Mouse (Mus musculus): ENCODE data around the gene Bicral. TPM values are rescaled to one million over a fixed set of nuclear protein-coding genes. Genes with fewer than 3 reads are reported as not detected.
A peak's percentile ranks its signal among the peaks of the same experiment; 100 is the strongest.
"Not testable (repeated sequence)": the region's sequence is repeated elsewhere in the genome, so short reads cannot be mapped to it uniquely, and the experiment has no call there.

The Bicral gene
- polyA plus RNA-seq, 1 experiment from 2014 or later: 10.5 TPM

DNA sequence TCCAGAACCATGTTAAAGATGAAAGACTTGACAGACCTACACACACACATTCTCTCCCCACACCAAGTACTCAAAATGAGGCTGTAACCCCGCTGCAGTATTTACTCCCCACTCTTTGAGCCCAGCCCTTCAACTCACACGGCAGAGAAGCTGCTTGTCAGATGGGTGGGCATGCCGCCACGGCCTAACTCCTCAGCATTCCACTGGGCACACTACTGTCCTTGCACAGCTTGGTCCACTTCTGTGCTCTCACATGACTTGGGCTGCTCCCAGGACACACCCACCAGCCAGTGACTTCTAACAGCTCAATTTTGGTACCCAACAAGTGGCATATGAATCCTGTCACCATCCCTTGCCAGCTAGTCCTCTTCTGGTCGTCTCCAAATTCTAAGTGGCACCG is 5.0 kb downstream of the Bicral start:
- H3K4me2 ChIP-seq: no peak overlapping the region
- H3K9ac ChIP-seq: no peak overlapping the region
- ATAC-seq (replicated peaks): no peak
- peaks cover 31% of the 10 kb centered on the region for H3K4me1 ChIP-seq
- no peaks in the 10 kb centered on the region for H3K9me3 ChIP-seq
- WGBS: 50% methylated on average over 6 of the region's 6 CpGs
- H3K27ac ChIP-seq: peak overlapping the region; percentile 45
- H3K36me3 ChIP-seq (replicated peaks): no peaks in the 10 kb centered on the region
- no peaks in the 10 kb centered on the region for H3K27me3 ChIP-seq (replicated peaks)
- H3K4me3 ChIP-seq: no peak overlapping the region

DNA sequence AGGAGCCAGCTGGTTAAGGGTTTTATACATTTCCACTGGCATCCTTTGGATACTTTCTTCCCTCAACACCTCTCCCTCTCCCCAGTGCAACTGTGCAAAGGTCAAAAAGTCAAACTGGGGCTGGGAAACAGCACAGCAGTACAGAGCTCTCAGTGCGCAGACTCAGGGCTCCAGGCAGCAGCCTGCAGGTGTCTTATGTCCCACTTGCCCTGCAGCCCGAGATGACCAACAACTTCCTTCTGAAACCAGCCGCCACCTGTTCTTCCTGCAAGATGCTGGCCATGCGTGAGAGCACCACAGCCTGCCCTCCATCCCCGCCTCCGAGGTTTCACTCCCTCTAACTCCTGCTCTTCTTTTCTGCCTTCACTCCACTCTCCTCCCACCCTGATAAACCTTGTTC is 5.6 kb downstream of the Bicral start:
- no peaks in the 10 kb centered on the region for H3K36me3 ChIP-seq (replicated peaks)
- WGBS: 46% methylated on average over 6 of the region's 6 CpGs
- no peak overlapping the region for H3K9ac ChIP-seq
- H3K4me3 ChIP-seq: no peak overlapping the region
- no peaks in the 10 kb centered on the region for H3K27me3 ChIP-seq (replicated peaks)
- H3K4me1 ChIP-seq: peaks cover 31% of the 10 kb centered on the region
- peak overlapping the region; percentile 45 for H3K27ac ChIP-seq
- no peak for ATAC-seq (replicated peaks)
- no peak overlapping the region for H3K4me2 ChIP-seq
- H3K9me3 ChIP-seq: no peaks in the 10 kb centered on the region

DNA sequence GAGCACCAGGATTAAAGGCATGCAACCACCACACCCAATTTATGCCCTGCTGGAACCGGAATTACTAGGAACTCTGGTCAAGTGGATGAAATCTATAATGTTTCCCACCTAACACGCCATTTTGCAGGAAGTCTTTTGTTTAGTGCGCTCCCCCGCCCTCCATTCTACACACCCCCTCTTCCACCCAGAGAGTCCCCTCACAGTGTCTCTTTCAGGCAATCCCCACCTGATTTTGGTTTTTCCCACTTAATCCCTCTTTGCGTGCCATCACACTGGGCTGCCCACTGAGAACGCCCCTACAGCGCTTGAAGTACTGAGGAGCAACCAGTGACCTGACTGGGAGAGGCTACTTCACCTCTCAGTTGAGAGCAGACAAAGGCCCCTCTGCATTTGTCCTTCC is 11.1 kb downstream of the Bicral start:
- no peaks in the 10 kb centered on the region for H3K27me3 ChIP-seq (replicated peaks)
- no peaks in the 10 kb centered on the region for H3K9me3 ChIP-seq
- WGBS: 84% methylated on average over 7 of the region's 7 CpGs
- H3K4me3 ChIP-seq: no peak overlapping the region
- no peak for ATAC-seq (replicated peaks)
- no peak overlapping the region for H3K9ac ChIP-seq
- 0 out of 2 replicates have a peak, but pooled peaks cover 6% of the 10 kb centered on the region for H3K4me1 ChIP-seq
- H3K4me2 ChIP-seq: no peak overlapping the region
- no peaks in the 10 kb centered on the region for H3K36me3 ChIP-seq (replicated peaks)
- H3K27ac ChIP-seq: no peak overlapping the region

DNA sequence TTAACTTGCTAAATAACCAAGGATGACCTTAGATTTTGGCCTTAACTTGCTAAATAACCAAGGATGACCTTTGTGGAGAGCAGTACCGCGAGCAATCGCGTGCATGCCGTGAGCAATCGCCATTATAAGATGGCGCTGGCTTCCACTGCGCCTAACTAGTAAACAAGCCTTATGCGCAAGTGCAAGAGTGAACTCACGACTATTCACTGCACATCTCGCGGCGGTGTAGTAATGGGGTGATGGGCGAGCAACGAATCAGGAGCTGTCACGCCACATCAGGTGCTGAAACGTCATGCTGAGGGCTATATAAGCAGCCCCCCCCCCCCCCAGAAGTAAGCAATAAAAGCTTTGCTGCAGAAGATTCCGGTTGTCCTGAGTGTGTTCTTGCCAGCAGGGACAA is 11.7 kb downstream of the Bicral start:
- not testable (repeated sequence) for H3K4me2 ChIP-seq; ATAC-seq (replicated peaks); H3K4me1 ChIP-seq; H3K27ac ChIP-seq; H3K4me3 ChIP-seq; H3K36me3 ChIP-seq (replicated peaks); H3K27me3 ChIP-seq (replicated peaks); H3K9ac ChIP-seq; H3K9me3 ChIP-seq
- 94% methylated on average over 18 of the region's 18 CpGs for WGBS

DNA sequence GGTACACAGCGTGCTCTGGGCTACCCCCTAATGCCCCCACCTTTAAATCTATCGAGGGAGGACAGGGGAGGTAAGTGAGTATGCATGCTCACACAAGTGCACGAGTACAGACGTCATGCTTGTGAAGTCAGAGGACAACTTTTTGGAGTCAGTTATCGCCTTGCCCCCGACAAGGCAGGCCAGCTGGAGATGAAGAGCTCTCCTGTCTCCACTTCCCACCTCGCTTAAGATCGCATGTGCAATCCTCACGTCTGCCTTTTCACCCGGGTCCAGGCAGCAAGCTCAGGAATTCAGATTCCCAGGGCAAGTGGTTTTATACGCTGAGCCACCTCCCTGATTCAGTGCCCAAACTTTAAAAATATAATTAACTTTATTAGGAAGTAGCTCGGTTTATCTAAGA is 13.0 kb downstream of the Bicral start:
- Histone ChIP-seq H3K9me3 (no peaks in the 10 kb centered on the region), H3K27ac (no peak overlapping the region), H3K27me3 (replicated peaks) (no peaks in the 10 kb centered on the region), H3K9ac (no peak overlapping the region), H3K4me3 (no peak overlapping the region), H3K4me1 (0 out of 2 replicates have a peak, but pooled peaks cover 6% of the 10 kb centered on the region), H3K4me2 (no peak overlapping the region), H3K36me3 (replicated peaks) (no peaks in the 10 kb centered on the region)
- 88% methylated on average over 12 of the region's 12 CpGs for WGBS
- no peak for ATAC-seq (replicated peaks)

DNA sequence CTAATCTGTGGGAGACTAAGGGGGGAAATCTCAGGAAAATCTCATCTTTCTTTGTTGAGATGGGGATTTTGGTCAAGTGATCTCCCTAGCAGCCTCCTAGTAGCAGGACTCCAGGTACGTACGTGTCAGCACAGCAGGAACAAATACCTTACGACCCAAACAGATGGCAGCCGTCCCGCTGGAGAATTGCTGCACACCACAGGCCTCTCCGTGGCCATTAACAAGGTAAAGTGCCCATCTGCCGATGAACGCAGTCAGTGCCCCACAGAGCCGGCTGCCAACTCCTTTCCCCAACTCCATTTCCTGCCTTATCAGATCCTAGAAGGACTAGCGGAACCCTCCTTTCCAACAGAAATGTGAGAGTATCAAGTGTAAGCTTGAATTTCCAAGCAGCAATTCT is 13.5 kb downstream of the Bicral start:
- H3K27ac ChIP-seq: no peak overlapping the region

DNA sequence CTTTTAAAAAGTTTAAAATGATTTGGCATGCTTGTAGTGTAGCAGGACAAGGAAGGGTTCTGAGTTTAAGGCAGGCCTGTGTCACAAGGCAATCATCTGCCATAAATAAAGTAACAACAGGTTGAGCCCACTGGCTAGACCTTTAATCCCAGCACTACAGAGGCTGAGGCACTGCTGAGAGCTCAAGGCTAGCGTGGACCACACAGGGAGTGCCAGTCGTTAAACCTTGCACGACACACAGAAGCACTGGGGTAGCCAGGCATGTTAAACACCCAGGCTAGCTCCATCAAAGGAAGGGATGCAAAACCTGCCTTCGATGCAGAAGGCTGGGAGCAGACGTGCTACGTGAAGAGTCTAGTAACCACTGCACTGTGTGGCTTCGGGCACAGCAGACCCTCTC is 14.6 kb downstream of the Bicral start:
- Histone ChIP-seq H3K27me3 (replicated peaks) (no peaks in the 10 kb centered on the region), H3K4me3 (no peak overlapping the region), H3K9ac (no peak overlapping the region), H3K27ac (no peak overlapping the region), H3K4me1 (0 out of 2 replicates have a peak, but pooled peaks cover 6% of the 10 kb centered on the region), H3K36me3 (replicated peaks) (no peaks in the 10 kb centered on the region), H3K9me3 (no peaks in the 10 kb centered on the region), H3K4me2 (no peak overlapping the region)
- WGBS: 65% methylated on average over 7 of the region's 7 CpGs
- ATAC-seq (replicated peaks): no peak

More for the DNA sequence above, 13.5 kb downstream of the Bicral start:
- 62% methylated on average over 10 of the region's 10 CpGs for WGBS
- H3K27me3 ChIP-seq (replicated peaks): no peaks in the 10 kb centered on the region
- no peaks in the 10 kb centered on the region for H3K36me3 ChIP-seq (replicated peaks)
- no peak for ATAC-seq (replicated peaks)
- H3K4me1 ChIP-seq: 0 out of 2 replicates have a peak, but pooled peaks cover 6% of the 10 kb centered on the region
- H3K9me3 ChIP-seq: no peaks in the 10 kb centered on the region
- no peak overlapping the region for H3K4me3 ChIP-seq
- H3K4me2 ChIP-seq: no peak overlapping the region
- no peak overlapping the region for H3K9ac ChIP-seq

DNA sequence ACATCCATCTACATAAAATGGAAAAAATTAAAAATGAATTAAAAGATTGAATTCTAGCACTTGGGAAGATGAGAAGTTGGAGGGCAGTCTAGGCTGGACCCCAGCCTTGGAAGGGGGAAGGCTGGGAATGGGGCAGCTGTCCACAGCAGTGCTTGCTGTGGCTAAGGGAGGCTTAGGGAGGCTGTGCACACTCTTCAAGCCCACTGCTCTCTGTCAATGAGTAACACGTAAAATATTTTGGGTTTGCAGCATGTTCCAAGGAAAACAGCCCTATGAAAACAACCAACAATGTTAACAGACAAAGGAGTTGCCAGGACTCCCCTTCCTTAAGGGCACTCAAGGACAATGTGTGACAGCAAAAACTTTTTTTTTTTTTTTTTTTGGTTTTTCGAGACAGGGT is 15.3 kb downstream of the Bicral start:
- Histone ChIP-seq H3K4me2 (no peak overlapping the region), H3K36me3 (replicated peaks) (no peaks in the 10 kb centered on the region), H3K9ac (no peak overlapping the region), H3K4me3 (no peak overlapping the region), H3K9me3 (no peaks in the 10 kb centered on the region), H3K4me1 (0 out of 2 replicates have a peak, but pooled peaks cover 6% of the 10 kb centered on the region), H3K27ac (no peak overlapping the region), H3K27me3 (replicated peaks) (no peaks in the 10 kb centered on the region)
- 85% methylated on average over 2 of the region's 2 CpGs for WGBS
- no peak for ATAC-seq (replicated peaks)

DNA sequence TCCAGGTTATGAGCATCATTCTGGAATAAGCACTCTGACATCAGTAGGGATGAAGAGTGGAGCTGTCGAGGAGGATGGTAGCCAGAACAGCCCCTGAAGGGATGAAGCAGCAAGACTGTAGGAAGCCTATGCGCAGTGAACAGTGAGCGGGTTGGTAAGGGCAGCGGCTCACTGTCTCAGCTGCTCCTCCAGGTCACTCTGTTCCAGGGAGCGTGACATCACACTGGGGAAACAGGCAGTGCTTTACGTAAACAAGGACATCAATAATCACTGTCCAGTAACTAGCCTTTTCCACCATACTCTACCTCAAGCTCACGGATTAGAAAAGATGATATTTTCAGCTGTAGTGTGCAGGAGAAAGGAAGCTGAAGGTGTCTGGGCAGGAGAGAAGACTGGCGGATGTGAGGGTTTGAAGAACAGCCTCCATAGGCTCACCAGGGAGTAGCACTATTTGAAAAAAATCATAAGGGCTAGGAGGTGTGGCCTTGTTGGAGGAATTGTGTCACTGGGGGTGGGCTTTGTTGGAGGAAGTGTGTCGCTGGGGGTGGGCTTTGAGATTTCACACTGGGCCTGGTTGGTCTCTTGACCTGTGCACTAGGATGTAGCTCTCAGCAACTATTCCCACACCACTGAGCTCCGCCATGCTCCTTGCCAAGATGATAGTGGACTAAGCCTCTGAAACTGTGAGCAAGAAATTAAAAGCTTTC is 17.8 kb downstream of the Bicral start:
- Histone ChIP-seq H3K4me1 (0 out of 2 replicates have a peak, but pooled peaks cover 6% of the 10 kb centered on the region), H3K4me3 (no peak overlapping the region), H3K36me3 (replicated peaks) (no peaks in the 10 kb centered on the region), H3K27me3 (replicated peaks) (no peaks in the 10 kb centered on the region), H3K4me2 (no peak overlapping the region), H3K9me3 (no peaks in the 10 kb centered on the region), H3K9ac (no peak overlapping the region), H3K27ac (no peak overlapping the region)
- 90% methylated on average over 10 of the region's 10 CpGs for WGBS
- no peak for ATAC-seq (replicated peaks)

DNA sequence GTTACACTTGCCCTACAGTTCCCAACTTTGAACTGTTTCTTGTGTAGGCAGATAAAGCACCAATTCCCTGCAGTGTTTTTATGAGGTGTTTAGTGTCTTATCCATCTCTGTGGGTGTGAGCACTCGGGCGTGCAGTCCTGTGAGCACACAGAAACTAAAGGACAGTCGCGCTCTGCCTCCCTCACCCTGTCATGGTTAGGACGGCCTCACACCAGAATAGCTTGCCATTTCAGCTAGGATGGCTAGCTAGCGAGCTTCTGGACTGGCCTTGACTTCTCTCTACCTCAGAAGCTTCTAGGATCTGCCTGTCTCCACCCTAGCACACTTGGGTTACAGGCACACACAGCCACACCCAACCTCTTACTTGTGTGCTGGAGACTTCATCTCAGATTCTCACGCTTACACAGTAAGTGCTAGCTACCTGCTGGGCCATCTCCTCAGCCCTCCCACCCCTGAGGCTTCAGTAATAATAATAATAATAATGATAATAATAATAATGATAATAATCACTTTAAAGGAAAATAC is 19.8 kb downstream of the Bicral start:
- no peaks in the 10 kb centered on the region for H3K36me3 ChIP-seq (replicated peaks)
- no peak overlapping the region for H3K4me3 ChIP-seq
- ATAC-seq (replicated peaks): no peak
- no peak overlapping the region for H3K4me2 ChIP-seq
- no peak overlapping the region for H3K27ac ChIP-seq
- WGBS: 63% methylated on average over 7 of the region's 7 CpGs
- no peak overlapping the region for H3K9ac ChIP-seq
- H3K27me3 ChIP-seq (replicated peaks): no peaks in the 10 kb centered on the region
- H3K9me3 ChIP-seq: no peaks in the 10 kb centered on the region
- H3K4me1 ChIP-seq: no peaks in the 10 kb centered on the region

DNA sequence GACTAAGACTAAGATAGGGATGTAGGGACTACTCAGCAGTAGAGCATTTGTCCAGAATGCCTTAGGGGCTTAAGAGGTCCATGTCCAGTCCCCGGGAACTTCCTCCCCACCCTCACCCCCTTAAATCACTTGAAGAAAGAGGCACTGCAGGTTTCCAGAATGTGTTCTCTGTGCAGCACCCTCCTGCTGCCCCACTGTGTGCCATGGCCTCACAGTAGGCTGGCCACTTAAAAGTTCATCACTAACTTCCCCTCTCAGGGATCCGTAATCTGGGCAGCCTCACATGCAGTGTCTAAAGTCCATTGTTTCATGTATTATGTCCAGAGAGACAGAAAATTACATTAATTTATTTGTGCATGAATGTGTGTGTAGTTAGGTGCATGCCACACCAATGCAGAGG is 20.4 kb downstream of the Bicral start:
- H3K36me3 ChIP-seq (replicated peaks): no peaks in the 10 kb centered on the region
- no peaks in the 10 kb centered on the region for H3K4me1 ChIP-seq
- no peak overlapping the region for H3K4me3 ChIP-seq
- no peak overlapping the region for H3K27ac ChIP-seq
- no peaks in the 10 kb centered on the region for H3K9me3 ChIP-seq
- no peak for ATAC-seq (replicated peaks)
- no peak overlapping the region for H3K4me2 ChIP-seq
- H3K27me3 ChIP-seq (replicated peaks): no peaks in the 10 kb centered on the region
- WGBS: 81% methylated on average over 2 of the region's 2 CpGs
- no peak overlapping the region for H3K9ac ChIP-seq

DNA sequence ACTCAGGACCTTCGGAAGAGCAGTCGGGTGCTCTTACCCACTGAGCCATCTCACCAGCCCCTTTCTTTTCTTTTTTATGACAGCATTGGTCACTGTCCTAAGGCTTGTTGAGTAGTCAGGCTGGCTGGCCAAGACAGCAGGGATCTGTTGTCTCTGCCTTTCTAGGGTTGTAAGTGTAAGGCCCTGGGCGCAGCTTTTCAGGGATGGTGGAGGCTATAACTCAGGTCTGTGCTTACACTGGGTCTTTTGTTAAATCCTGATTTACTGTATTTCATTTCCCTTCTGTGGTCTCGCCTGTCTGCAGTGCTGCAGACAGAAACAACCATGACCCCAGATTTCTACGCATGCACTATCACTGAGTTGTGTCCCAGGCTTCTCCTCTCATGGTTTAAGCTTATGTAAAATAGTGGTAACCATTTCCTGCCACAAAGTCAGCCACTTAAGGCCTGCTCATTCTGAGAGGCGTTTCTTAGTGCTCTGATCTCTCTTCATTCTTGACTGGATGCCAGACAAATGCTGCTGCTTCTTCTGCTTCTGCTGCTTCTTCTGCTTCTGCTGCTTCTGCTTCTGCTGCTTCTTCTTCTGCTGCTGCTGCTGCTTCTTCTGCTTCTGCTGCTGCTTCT is 23.1 kb downstream of the Bicral start:
- H3K27me3 ChIP-seq (replicated peaks): no peaks in the 10 kb centered on the region
- H3K4me2 ChIP-seq: no peak overlapping the region
- H3K9ac ChIP-seq: no peak overlapping the region
- H3K27ac ChIP-seq: no peak overlapping the region
- WGBS: 86% methylated on average over 6 of the region's 6 CpGs
- ATAC-seq (replicated peaks): no peak
- H3K4me1 ChIP-seq: no peaks in the 10 kb centered on the region
- H3K4me3 ChIP-seq: no peak overlapping the region
- no peaks in the 10 kb centered on the region for H3K9me3 ChIP-seq
- no peaks in the 10 kb centered on the region for H3K36me3 ChIP-seq (replicated peaks)

DNA sequence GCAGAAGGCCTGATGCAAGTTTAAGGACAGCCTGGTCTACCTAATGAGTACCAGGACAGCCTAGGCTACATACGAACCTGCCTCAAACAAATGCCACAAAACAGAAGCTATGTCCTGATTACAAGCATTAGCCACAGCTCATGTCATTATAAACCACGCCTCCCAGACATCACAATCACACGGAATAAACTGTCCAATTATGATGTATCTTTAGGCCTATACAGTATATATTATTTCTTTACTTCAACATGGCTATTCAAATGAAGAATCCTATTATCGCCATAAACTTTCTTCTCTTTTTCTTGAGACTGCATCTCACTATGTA is 25.3 kb downstream of the Bicral start:
- no peaks in the 10 kb centered on the region for H3K4me1 ChIP-seq
- no peaks in the 10 kb centered on the region for H3K27me3 ChIP-seq (replicated peaks)
- no peak overlapping the region for H3K4me2 ChIP-seq
- peaks cover 4% of the 10 kb centered on the region; the same call in 1 of the 2 replicates for H3K36me3 ChIP-seq (replicated peaks)
- no peak for ATAC-seq (replicated peaks)
- WGBS: 89% methylated on average over 4 of the region's 4 CpGs
- H3K9ac ChIP-seq: no peak overlapping the region
- no peaks in the 10 kb centered on the region for H3K9me3 ChIP-seq
- H3K4me3 ChIP-seq: no peak overlapping the region
- H3K27ac ChIP-seq: no peak overlapping the region
